Mouse (Mus musculus): ENCODE data around the gene Bcl2l10. TPM values are rescaled to one million over a fixed set of nuclear protein-coding genes. Genes with fewer than 3 reads are reported as not detected.

Gene Bcl2l10
- polyA plus RNA-seq, 1 experiment from 2014 or later: not detected

GRCm38 (mm10) chr9:75383785-75384184 is 36.2 kb downstream of the Bcl2l10 start:
- no peak overlapping the region for H3K4me3 ChIP-seq
- peaks cover 38% of the 10 kb centered on the region for H3K36me3 ChIP-seq
- no peak overlapping the region for H3K27ac ChIP-seq
- H3K27me3 ChIP-seq (ENCODE audit: insufficient read depth, poor library complexity, severe bottlenecking): no peaks in the 10 kb centered on the region
- H3K9me3 ChIP-seq: no peaks in the 10 kb centered on the region
- H3K4me1 ChIP-seq (replicated peaks): no peaks in the 10 kb centered on the region
- DNase-seq (ENCODE audit: low spot score): no peak
- 83% methylated on average over 9 of the region's 9 CpGs for WGBS

GRCm38 (mm10) chr9:75384337-75384962 is 36.9 kb downstream of the Bcl2l10 start:
- no peak overlapping the region for H3K4me3 ChIP-seq
- no peaks in the 10 kb centered on the region for H3K27me3 ChIP-seq (ENCODE audit: insufficient read depth, poor library complexity, severe bottlenecking)
- no peaks in the 10 kb centered on the region for H3K9me3 ChIP-seq
- WGBS: 80% methylated on average over 3 of the region's 3 CpGs
- H3K27ac ChIP-seq: no peak overlapping the region
- H3K36me3 ChIP-seq: peaks cover 45% of the 10 kb centered on the region
- no peaks in the 10 kb centered on the region for H3K4me1 ChIP-seq (replicated peaks)
- no peak for DNase-seq (ENCODE audit: low spot score)

GRCm38 (mm10) chr9:75385218-75385974 is 37.8 kb downstream of the Bcl2l10 start:
- Histone ChIP-seq H3K4me1 (replicated peaks) (no peaks in the 10 kb centered on the region), H3K4me3 (no peak overlapping the region), H3K27me3 (ENCODE audit: insufficient read depth, poor library complexity, severe bottlenecking) (no peaks in the 10 kb centered on the region), H3K27ac (no peak overlapping the region), H3K36me3 (peaks cover 54% of the 10 kb centered on the region), H3K9me3 (no peaks in the 10 kb centered on the region)
- WGBS: 87% methylated on average over 9 of the region's 9 CpGs
- no peak for DNase-seq (ENCODE audit: low spot score)

- Histone ChIP-seq H3K9me3 (no peaks in the 10 kb centered on the region), H3K27ac (no peak overlapping the region), H3K27me3 (ENCODE audit: insufficient read depth, poor library complexity, severe bottlenecking) (no peaks in the 10 kb centered on the region), H3K36me3 (peaks cover 100% of the 10 kb centered on the region), H3K4me1 (replicated peaks) (no peaks in the 10 kb centered on the region), H3K4me3 (no peak overlapping the region)
- DNase-seq (ENCODE audit: low spot score): no peak
- 85% methylated on average over 12 of the region's 12 CpGs for WGBS
Observed at GRCm38 (mm10) chr9:75393251-75393650, 45.7 kb downstream of the Bcl2l10 start.

GRCm38 (mm10) chr9:75395971-75396370 is 48.4 kb downstream of the Bcl2l10 start:
- no peaks in the 10 kb centered on the region for H3K9me3 ChIP-seq
- no peaks in the 10 kb centered on the region for H3K27me3 ChIP-seq (ENCODE audit: insufficient read depth, poor library complexity, severe bottlenecking)
- no peak overlapping the region for H3K4me3 ChIP-seq
- no peak overlapping the region for H3K27ac ChIP-seq
- 90% methylated on average over 6 of the region's 6 CpGs for WGBS
- no peaks in the 10 kb centered on the region for H3K4me1 ChIP-seq (replicated peaks)
- no peak for DNase-seq (ENCODE audit: low spot score)
- H3K36me3 ChIP-seq: peaks cover 83% of the 10 kb centered on the region

- H3K4me3 ChIP-seq: no peak overlapping the region
- no peaks in the 10 kb centered on the region for H3K27me3 ChIP-seq (ENCODE audit: insufficient read depth, poor library complexity, severe bottlenecking)
- no peak for DNase-seq (ENCODE audit: low spot score)
- peaks cover 52% of the 10 kb centered on the region for H3K36me3 ChIP-seq
- H3K9me3 ChIP-seq: no peaks in the 10 kb centered on the region
- H3K4me1 ChIP-seq (replicated peaks): peaks cover 24% of the 10 kb centered on the region
- no peak overlapping the region for H3K27ac ChIP-seq
- 89% methylated on average over 4 of the region's 4 CpGs for WGBS
Observed at GRCm38 (mm10) chr9:75399069-75399468, 51.5 kb downstream of the Bcl2l10 start.

GRCm38 (mm10) chr9:75400639-75401038 is 53.1 kb downstream of the Bcl2l10 start:
- no peaks in the 10 kb centered on the region for H3K9me3 ChIP-seq
- WGBS: 90% methylated on average over 5 of the region's 5 CpGs
- no peak overlapping the region for H3K27ac ChIP-seq
- no peaks in the 10 kb centered on the region for H3K27me3 ChIP-seq (ENCODE audit: insufficient read depth, poor library complexity, severe bottlenecking)
- no peak overlapping the region for H3K4me3 ChIP-seq
- peaks cover 39% of the 10 kb centered on the region for H3K4me1 ChIP-seq (replicated peaks)
- DNase-seq (ENCODE audit: low spot score): no peak
- H3K36me3 ChIP-seq: peaks cover 36% of the 10 kb centered on the region

Other genes with a start within 250 kb of the Bcl2l10 start
- 0.52 and 1.6 TPM in 2 replicates for gene Myo5c, start 115.7 kb upstream of the Bcl2l10 start, polyA plus RNA-seq (2016; fragmentation: Nextera tagmentation; extraction: Ambion mirVana)
- 26.0 and 27.6 TPM in 2 replicates for gene Gnb5, start 41.5 kb upstream of the Bcl2l10 start, polyA plus RNA-seq (2016; fragmentation: Nextera tagmentation; extraction: Ambion mirVana)
- gene Mapk6, start 62.2 kb downstream of the Bcl2l10 start, polyA plus RNA-seq (2016; fragmentation: Nextera tagmentation; extraction: Ambion mirVana): 134 and 146 TPM in 2 replicates
- gene Leo1, start 93.8 kb downstream of the Bcl2l10 start, polyA plus RNA-seq (2016; fragmentation: Nextera tagmentation; extraction: Ambion mirVana): 38.4 and 51.6 TPM in 2 replicates
- gene Tmod3, start 211.9 kb downstream of the Bcl2l10 start, polyA plus RNA-seq (2016; fragmentation: Nextera tagmentation; extraction: Ambion mirVana): 83.8 and 101 TPM in 2 replicates